Mouse (Mus musculus) liver, embryonic 15.5 days (tissue): Measurements from ENCODE around the gene Gm7697. TPM values are rescaled to one million over a fixed set of nuclear protein-coding genes. Genes with fewer than 3 reads are reported as not detected.
"Not testable (repeated sequence)": the region's sequence is repeated elsewhere in the genome, so short reads cannot be mapped to it uniquely, and the experiment has no call there.

Experiments used
- ATAC-seq: fragments of 200-750 bp; cut with Nextera tagmentation; 2 replicates; pipeline ENCODE4 v1.8.0; 2017; ENCODE audit warnings: moderate number of reproducible peaks, mild to moderate bottlenecking, moderate library complexity; ENCODE audit not compliant: insufficient read depth
- H3K27ac ChIP-seq: fragments of 300-500 bp; sonication (generic); replicated peaks from 2 replicates; pipeline ENCODE4 v1.5.1; 2015; ENCODE audit warnings: mild to moderate bottlenecking, inconsistent platforms
- H3K27me3 ChIP-seq: fragments of 300-500 bp; sonication (generic); 2 replicates; pipeline ENCODE4 v1.6.1; 2015; ENCODE audit warnings: mild to moderate bottlenecking, inconsistent platforms
- H3K36me3 ChIP-seq: fragments of 300-500 bp; sonication (generic); replicated peaks from 2 replicates; pipeline ENCODE4 v1.6.1; 2015; ENCODE audit warnings: moderate library complexity, mild to moderate bottlenecking, inconsistent platforms
- H3K4me1 ChIP-seq: fragments of 300-500 bp; sonication (generic); replicated peaks from 2 replicates; pipeline ENCODE4 v1.6.1; 2015; ENCODE audit warnings: inconsistent platforms
- H3K4me2 ChIP-seq: fragments of 300-500 bp; sonication (generic); 2 replicates; pipeline ENCODE4 v1.6.1; 2015; ENCODE audit warnings: moderate library complexity, mild to moderate bottlenecking, inconsistent platforms
- H3K4me3 ChIP-seq: fragments of 300-500 bp; sonication (generic); replicated peaks from 2 replicates; pipeline ENCODE4 v1.5.1; 2015; ENCODE audit warnings: mild to moderate bottlenecking, inconsistent platforms
- H3K9ac ChIP-seq: fragments of 300-500 bp; sonication (generic); 2 replicates; pipeline ENCODE4 v1.6.1; 2015; ENCODE audit warnings: moderate library complexity, mild to moderate bottlenecking, inconsistent platforms
- H3K9me3 ChIP-seq: fragments of 300-500 bp; sonication (generic); replicated peaks from 2 replicates; pipeline ENCODE4 v1.6.1; 2016; ENCODE audit warnings: inconsistent platforms
- WGBS: fragments of 180-500 bp; shearing (Covaris S2); methylation state at CpG from one replicate; pipeline ENCODE4 v1.1.7; 2015; ENCODE audit warnings: mixed read lengths; ENCODE audit not compliant: insufficient replicate concordance; 5-methylcytosine and 5-hydroxymethylcytosine counted together
- polyA plus RNA-seq: library from polyadenylated mRNA; unstranded; fragments of >200 nt; fragmentation: Nextera tagmentation; extraction: Ambion mirVana; gene quantifications from 2 replicates; pipeline ENCODE4 v1.2.1, GENCODE M21; 2015

The Gm7697 gene
- polyA plus RNA-seq, result not detected in 2 replicates

- not testable (repeated sequence) for H3K27ac ChIP-seq, H3K4me1 ChIP-seq, H3K9ac ChIP-seq, H3K36me3 ChIP-seq, ATAC-seq, H3K4me2 ChIP-seq, H3K4me3 ChIP-seq, H3K27me3 ChIP-seq, H3K9me3 ChIP-seq
- 77% methylated on average over 3 of the region's 3 CpGs for WGBS
Measured at GRCm38 (mm10) chr8:69522876-69523275, at the start of gene Gm7697. Gene Gm7697 (minus strand): TSS chr8:69522976.

GRCm38 (mm10) chr8:69551249-69551648 is 28.5 kb upstream of the Gm7697 start:
- H3K36me3 ChIP-seq, H3K9me3 ChIP-seq, H3K4me1 ChIP-seq, H3K27me3 ChIP-seq, H3K4me3 ChIP-seq, H3K27ac ChIP-seq, ATAC-seq, H3K4me2 ChIP-seq, H3K9ac ChIP-seq: not testable (repeated sequence)
- 26% methylated on average over 2 of the region's 2 CpGs for WGBS

- not testable (repeated sequence) for H3K4me1 ChIP-seq, H3K9ac ChIP-seq, H3K4me3 ChIP-seq, ATAC-seq, H3K36me3 ChIP-seq, H3K27ac ChIP-seq, H3K9me3 ChIP-seq, H3K4me2 ChIP-seq, H3K27me3 ChIP-seq
- 8% methylated on average over 8 of the region's 8 CpGs for WGBS
Measured at GRCm38 (mm10) chr8:69549556-69549955, 26.8 kb upstream of the Gm7697 start.

GRCm38 (mm10) chr8:69548114-69548513 is 25.3 kb upstream of the Gm7697 start:
- 61% methylated on average over 3 of the region's 3 CpGs for WGBS
- not testable (repeated sequence) for H3K27me3 ChIP-seq, H3K4me3 ChIP-seq, H3K9ac ChIP-seq, H3K27ac ChIP-seq, ATAC-seq, H3K9me3 ChIP-seq, H3K36me3 ChIP-seq, H3K4me2 ChIP-seq, H3K4me1 ChIP-seq

GRCm38 (mm10) chr8:69547208-69547607 is 24.4 kb upstream of the Gm7697 start:
- not testable (repeated sequence) for ATAC-seq, H3K27me3 ChIP-seq, H3K36me3 ChIP-seq, H3K4me2 ChIP-seq, H3K27ac ChIP-seq, H3K4me3 ChIP-seq, H3K9ac ChIP-seq, H3K9me3 ChIP-seq, H3K4me1 ChIP-seq
- WGBS, result 48% methylated on average over 7 of the region's 7 CpGs

GRCm38 (mm10) chr8:69545020-69545419 is 22.2 kb upstream of the Gm7697 start:
- H3K9me3 ChIP-seq, H3K27me3 ChIP-seq, H3K9ac ChIP-seq, H3K4me3 ChIP-seq, H3K27ac ChIP-seq, H3K4me2 ChIP-seq, ATAC-seq, H3K4me1 ChIP-seq, H3K36me3 ChIP-seq: not testable (repeated sequence)
- WGBS, result 25% methylated on average over 1 of the region's 1 CpGs

DNA sequence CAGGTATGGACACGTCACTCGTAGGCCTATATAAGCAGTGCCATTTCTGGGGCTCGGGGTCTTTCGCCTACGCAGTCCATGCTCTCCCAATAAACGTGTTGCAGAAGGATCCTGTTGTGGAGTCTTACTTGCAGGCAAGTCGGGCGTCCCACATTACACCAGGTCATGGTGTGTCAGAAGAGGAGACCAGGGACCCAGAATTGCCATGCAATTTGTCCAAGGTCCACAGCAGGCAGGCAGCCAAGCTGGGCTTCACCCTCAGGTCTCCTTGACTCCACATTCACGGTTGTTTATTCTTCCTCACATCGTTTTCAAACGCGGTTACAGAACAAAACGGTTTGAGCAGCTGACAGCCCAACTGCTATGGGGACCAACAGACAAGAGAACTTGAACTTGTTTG is 21.7 kb upstream of the Gm7697 start:
- not testable (repeated sequence) for ATAC-seq, H3K27me3 ChIP-seq
- WGBS, result 75% methylated on average over 13 of the region's 13 CpGs

DNA sequence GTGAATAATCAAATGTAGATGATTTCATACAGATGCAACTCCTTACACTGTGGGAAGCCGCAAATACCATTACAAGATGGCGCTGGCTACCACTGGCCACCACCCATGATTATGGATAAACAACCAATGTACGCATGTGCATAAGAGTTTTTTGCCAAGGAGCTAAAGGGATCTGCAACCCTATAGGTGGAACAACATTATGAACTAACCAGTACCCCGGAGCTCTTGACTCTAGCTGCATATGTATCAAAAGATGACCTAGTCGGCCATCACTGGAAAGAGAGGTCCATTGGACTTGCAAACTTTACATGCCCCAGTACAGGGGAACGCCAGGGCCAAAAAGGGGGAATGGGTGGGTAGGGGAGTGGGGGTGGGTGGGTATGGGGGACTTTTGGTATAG is 21.2 kb upstream of the Gm7697 start:
- H3K4me1 ChIP-seq, H3K4me3 ChIP-seq, H3K9me3 ChIP-seq, ATAC-seq, H3K4me2 ChIP-seq, H3K9ac ChIP-seq, H3K36me3 ChIP-seq, H3K27me3 ChIP-seq, H3K27ac ChIP-seq: not testable (repeated sequence)
- 71% methylated on average over 6 of the region's 6 CpGs for WGBS

More for the DNA sequence above, 21.7 kb upstream of the Gm7697 start:
- H3K27ac ChIP-seq, H3K36me3 ChIP-seq, H3K4me2 ChIP-seq, H3K9ac ChIP-seq, H3K9me3 ChIP-seq, H3K4me1 ChIP-seq, H3K4me3 ChIP-seq: not testable (repeated sequence)

DNA sequence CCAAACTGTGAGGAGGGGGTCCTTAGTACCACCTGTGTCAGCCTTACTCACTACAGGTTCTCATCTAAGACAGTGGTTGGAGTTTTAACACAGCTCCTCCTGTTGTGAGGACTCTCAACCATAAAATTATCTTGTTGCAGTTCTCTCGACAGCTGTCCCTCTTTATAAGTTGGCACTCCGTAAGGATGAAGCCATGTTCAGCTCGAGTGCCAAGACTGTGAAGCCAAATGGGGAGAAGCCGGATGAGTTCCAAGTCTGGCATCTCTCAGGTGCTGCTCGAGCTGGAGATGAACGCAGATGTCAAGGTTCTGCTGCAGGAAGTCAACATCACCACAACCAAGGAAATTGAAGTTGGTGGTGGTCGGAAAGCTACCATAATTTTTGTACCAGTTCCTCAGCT is 18.0 kb upstream of the Gm7697 start:
- 53% methylated on average over 7 of the region's 7 CpGs for WGBS
- H3K9me3 ChIP-seq, ATAC-seq, H3K27me3 ChIP-seq, H3K27ac ChIP-seq, H3K4me2 ChIP-seq, H3K4me1 ChIP-seq, H3K4me3 ChIP-seq, H3K9ac ChIP-seq, H3K36me3 ChIP-seq: not testable (repeated sequence)

DNA sequence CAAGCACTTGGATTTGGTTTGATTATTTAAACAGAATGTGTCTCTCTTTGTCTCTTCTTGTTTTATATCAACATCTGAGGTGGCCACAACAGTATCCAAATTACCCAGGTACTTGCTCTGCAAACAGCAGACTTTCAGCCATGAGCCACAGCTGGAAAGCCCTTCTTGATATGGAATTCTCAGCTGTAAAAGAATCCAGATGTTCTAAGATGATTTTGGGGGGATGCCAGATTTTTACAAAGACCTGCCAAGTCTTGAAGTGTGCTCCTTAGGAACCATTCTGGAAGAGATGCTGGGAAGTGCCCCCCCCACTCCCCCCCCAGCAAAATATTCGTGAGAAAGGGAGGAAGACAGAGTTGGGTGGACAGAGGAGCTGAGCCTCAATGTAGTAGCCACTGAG is 17.6 kb upstream of the Gm7697 start:
- not testable (repeated sequence) for ATAC-seq, H3K4me2 ChIP-seq, H3K27ac ChIP-seq, H3K36me3 ChIP-seq, H3K9ac ChIP-seq, H3K4me1 ChIP-seq, H3K9me3 ChIP-seq, H3K27me3 ChIP-seq, H3K4me3 ChIP-seq
- 25% methylated on average over 1 of the region's 1 CpGs for WGBS

GRCm38 (mm10) chr8:69474946-69475345 is 47.8 kb downstream of the Gm7697 start:
- H3K36me3 ChIP-seq, H3K9me3 ChIP-seq, H3K9ac ChIP-seq, H3K27me3 ChIP-seq, H3K4me1 ChIP-seq, ATAC-seq, H3K4me2 ChIP-seq, H3K4me3 ChIP-seq, H3K27ac ChIP-seq: not testable (repeated sequence)
- 58% methylated on average over 3 of the region's 3 CpGs for WGBS

DNA sequence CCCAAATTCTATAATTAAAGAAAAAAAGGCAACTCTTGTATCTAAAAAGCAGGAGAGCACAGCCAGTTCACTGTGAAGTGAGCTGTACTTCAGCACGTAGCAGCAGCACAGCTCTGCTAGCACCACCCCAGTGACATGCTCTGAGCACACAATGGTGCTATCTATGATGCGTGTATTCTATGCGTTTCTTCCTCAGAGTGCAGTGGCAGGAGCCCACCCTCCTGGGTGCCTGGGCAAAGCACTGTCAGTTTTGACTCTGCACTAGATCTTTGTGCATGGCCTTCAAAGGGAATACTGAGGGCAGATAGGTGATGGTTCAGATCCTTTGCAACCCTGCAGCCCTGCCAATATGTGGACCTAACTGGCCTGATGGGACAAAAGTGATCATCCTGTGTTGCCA is 69.3 kb downstream of the Gm7697 start, which contains the start of gene Gm9495:
Gene Gm9495 (minus strand): TSS at position 101 of the 400 bp plus-strand sequence.
- H3K4me1 ChIP-seq, H3K27me3 ChIP-seq, H3K9ac ChIP-seq, ATAC-seq, H3K27ac ChIP-seq, H3K4me2 ChIP-seq, H3K9me3 ChIP-seq, H3K36me3 ChIP-seq, H3K4me3 ChIP-seq: not testable (repeated sequence)
- 62% methylated on average over 3 of the region's 3 CpGs for WGBS
